Mouse (Mus musculus): Measurements from ENCODE around the gene Ros1.
A peak's percentile ranks its signal among the peaks of the same experiment; 100 is the strongest.

Ros1 gene

DNA sequence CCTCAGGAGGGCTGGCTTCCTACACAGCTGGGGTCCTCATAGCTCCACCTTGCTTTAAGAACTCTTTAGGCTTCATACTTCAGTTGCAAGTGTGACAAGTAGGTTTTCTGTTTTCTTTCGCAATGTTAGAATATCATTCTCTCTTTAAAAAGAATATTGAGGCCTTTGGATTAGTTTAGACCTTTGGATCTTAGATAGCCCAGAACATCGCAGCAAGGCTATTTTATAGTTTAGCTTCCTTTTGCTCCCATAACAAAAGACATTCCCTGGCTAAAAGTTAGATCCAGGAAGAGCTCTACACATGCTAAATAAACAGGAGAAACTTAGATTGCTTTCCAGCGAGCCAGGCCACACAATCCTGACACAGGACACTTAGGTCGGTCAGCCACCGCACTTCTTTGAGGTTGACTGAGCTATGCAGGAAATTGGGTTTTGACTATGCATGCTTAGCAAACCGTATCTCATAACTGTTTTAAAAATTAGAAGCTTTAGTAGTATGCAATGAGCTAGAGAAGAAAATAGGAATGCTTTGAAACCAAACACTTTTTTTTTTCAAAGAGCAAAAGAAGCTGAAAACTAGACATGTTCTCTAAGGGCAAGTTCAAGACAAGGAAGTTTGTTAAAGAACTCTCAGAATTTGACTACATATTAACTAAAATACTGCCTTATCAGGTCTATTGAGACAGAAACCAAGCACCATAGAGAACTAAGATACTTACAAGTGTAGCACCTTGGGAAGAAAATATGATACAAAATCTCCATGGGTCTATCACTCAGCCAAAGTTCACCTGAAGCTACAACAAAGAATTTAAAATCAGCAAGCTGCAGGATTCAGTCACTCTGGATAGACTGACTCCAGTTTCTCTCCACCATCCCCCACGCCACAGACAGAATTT, at the start of gene Ros1:
Ros1 (minus strand) TSS at position 288 of the 896 bp plus-strand sequence.
- no peak for DNase-seq

DNA sequence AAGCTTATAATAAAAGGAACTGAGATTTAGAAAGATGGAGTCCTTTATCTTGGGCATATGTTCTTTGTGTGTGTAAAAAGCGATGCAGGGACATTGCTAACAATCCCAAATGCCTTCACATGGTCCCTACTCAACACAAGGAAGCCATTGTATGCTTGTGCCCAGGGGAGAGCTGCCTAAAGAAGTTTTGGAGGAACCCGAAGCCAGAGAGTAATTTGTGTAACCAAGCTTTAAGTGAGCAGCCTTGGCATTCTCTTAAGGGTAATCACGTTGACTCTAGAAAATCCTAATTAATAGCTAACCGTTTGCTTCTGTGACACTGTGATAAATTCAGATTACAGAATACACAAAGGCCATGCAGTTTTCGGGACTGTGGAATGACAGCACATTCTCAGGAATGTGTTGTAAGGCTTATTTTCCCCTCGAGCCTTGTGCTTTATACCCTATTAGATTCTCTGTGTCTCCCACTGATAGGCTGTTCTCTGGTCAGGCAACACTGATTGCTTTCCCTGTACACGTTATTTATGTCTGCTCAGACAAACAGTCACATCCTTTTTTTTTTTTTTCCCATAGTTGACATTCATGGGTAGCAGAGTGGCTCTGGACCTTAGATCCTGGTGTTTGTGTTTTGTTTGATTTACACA, 47.8 kb upstream of the Ros1 start:
- DNase-seq: no peak

GRCm38 (mm10) chr10:52242015-52242414, 47.0 kb upstream of the Ros1 start:
- no peak for DNase-seq

DNA sequence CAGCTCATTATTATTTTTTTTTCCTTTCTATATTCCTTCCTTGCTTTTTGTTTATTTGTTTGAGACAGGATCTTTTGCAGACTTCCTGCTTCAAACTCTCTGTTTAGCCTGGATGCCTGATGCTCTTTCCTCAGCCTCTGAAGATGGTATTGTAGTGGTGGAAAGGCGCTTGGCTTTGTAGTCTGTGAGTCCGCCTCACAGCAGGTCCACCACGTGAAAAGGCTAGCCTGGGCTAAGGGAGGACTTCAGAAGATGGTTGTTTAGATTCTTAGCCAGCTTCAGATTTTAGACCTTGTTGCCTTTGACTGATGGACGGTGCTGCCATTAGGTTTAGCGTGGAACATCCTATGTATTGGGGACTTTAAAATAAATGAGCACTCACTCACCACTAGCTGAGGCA, 40.4 kb upstream of the Ros1 start:
- no peak for DNase-seq

DNA sequence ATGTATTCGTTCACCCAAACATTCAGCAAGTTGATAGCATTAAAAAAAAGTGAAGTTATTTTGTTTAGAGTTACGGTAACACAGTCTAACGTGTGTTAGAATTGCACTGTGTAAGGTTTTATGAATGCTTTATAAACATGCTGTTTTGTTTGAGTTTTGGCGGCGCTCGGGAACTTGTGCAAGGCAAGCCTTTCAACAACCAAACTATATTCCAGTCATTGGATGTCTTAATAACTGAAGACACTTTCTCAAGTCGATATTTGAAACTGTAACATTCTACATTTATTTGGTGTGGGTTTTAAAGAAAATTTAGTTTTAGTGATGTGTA, 39.6 kb upstream of the Ros1 start:
- no peak for DNase-seq

DNA sequence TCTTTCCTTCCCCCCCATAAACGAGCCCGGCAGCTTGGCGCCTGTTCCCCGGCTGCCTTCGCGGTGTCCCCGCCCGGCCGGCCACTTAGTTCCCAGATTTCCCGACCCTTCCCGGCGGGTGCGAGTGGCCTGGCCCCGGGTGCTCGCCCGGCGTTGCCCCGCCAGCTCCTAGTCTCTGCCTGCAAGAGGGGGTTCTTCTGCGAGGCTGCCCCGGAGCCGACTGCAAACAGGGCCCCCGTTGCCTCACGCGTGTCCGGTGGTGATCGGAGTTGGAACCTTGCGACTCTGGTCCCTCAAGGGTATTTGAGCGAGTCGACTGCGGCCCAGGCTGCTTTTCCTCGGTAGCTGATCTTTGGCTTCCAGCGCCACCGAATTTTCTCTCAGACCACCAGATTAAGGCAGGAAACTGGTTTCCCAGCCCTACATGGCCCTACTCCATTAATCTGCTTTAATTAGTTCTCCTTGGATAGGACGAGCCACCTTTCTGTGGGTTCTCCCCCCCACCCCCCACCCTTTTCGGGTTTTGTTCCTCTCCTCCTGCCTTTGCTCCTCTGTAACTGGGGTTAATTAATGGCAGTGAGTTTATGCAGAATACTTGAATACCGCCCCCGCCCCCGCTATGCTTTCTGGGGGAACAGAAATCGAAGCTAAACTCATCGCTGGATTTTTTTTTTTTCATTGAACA, 39.1 kb upstream of the Ros1 start:
- DNase-seq: no peak

GRCm38 (mm10) chr10:52233301-52233968, 38.4 kb upstream of the Ros1 start, which contains the start of gene Dcbld1:
Dcbld1 (plus strand) TSS chr10:52233619.
- DNase-seq: peak; percentile 71

- DNase-seq: peak; percentile 20
These were observed 37.4 kb upstream of the Ros1 start for GRCm38 (mm10) chr10:52232196-52233176.

GRCm38 (mm10) chr10:52219600-52219999, 24.6 kb upstream of the Ros1 start:
- no peak for DNase-seq

DNA sequence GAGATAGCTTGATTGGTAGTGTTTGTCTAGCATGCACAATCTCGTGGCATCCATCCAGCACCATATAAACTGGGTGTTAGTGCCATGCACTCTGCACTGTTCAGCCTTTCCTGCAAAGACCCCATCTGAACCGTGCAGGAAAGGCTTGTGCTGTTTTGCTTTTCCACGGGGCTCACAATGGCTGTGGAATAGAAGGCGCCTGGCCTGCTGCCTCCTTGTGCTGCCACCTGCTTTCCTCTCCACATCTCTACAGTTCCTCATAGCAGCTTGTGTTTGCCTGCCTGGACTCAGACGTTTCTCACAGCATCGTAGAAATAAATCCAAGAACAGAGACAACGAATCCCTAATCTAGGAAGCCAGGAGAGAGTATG, 22.5 kb upstream of the Ros1 start:
- DNase-seq: no peak

GRCm38 (mm10) chr10:52216797-52217563, 21.9 kb upstream of the Ros1 start:
- DNase-seq: peak; percentile 43

- no peak for DNase-seq
These were observed 20.3 kb upstream of the Ros1 start for GRCm38 (mm10) chr10:52215267-52215818.

DNA sequence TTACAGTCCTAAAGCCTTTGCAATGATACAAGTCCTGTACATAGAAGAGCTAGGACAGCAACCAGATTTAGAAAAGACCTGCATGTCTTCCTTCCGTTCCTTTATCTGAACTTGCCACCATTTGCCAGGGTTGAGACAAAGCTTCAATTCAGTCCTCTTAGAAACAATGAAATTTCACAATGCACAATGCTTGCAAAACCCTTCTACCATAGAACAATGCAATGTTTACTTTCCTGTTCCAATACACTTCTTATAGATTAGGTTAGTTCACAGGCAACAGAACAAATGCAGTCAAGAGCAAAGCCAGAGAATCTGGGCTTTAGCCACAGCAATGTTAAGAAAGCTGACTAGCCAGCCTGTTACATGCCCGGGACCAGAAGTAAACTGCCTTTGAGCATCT, 9.0 kb upstream of the Ros1 start:
- no peak for DNase-seq

GRCm38 (mm10) chr10:52185900-52186299, 9.1 kb downstream of the Ros1 start:
- no peak for DNase-seq

- no peak for DNase-seq
These were observed 12.2 kb downstream of the Ros1 start for GRCm38 (mm10) chr10:52182878-52183277.

DNA sequence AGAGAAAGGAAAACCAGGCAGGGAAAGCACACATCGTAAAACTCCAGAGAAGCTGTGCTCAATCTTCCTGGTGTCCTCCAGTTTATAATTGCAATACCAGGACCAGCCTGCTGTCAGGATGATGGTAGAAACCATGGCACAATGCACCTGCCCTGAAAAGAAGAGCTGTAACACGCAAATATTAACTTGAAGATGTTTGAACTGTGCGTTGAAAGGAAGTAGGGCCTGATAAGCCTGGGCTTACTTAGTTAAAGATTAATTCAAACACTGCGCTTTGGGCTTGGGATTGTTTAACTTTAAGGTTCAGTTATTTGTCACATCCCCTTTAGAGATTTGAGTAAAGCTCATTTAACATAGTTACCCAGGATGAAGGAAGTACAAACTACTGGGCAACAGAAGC, 20.7 kb downstream of the Ros1 start:
- DNase-seq: no peak

GRCm38 (mm10) chr10:52170489-52170888, 24.6 kb downstream of the Ros1 start:
- no peak for DNase-seq

GRCm38 (mm10) chr10:52169841-52170240, 25.2 kb downstream of the Ros1 start:
- no peak for DNase-seq

DNA sequence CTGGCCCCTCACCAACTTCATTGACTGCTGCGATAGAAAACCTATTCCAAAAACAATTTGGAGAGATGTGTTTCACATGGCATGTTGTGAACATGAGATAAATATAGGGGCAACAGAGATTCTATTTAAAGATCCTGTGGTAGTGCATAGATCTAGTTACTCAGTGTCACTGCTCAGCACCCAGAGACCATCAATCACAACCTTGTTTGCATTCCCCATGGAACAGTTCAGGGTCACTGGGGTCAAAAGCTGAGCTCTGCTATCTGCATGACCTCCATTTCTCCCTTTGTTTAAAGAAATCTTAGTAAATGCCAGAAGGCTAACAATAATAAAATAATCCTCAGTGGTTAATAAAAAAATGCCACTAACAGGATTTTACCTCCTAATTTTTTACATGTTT, 29.7 kb downstream of the Ros1 start:
- no peak for DNase-seq

DNA sequence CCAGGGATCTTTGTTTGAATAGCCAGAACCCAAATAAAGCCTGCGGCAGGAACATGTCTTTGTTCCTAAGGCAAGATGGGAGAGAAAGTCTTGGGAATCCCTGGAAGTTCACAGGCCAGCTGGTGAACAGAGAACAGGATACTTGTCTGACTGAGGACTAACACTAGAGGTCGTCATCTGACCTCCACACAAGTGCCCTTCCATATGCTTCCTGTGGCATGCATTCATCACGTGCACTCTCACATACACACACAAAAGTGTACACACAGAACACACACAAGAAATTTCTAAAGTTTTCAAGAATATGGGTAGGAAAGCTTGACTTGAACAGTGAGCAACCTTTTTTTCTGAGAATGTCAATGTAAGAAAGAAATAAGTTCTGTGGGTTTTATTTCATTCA, 34.4 kb downstream of the Ros1 start:
- no peak for DNase-seq

DNA sequence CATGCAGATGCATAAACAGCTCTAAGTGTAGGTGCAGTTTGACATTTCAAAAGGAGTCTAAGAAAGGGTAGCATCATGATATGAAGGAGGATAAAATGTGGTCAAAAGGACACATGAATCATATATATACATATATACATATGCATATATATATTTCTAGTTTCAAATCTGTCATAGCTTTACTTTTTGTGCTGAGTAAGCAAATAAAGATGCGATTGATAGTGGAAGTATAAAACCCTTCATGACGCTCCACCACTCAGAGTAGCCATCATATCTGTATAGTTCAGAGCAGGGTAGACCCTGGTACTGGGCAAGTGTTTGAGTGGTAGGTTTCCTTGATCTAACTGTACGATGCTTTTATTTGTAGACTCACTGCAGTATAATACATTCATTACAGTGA, 35.3 kb downstream of the Ros1 start:
- DNase-seq: no peak

Data from cerebellum, adult 11 months (tissue).